Mouse (Mus musculus): ENCODE measurements around the gene Tacr2.

The Tacr2 gene

DNA sequence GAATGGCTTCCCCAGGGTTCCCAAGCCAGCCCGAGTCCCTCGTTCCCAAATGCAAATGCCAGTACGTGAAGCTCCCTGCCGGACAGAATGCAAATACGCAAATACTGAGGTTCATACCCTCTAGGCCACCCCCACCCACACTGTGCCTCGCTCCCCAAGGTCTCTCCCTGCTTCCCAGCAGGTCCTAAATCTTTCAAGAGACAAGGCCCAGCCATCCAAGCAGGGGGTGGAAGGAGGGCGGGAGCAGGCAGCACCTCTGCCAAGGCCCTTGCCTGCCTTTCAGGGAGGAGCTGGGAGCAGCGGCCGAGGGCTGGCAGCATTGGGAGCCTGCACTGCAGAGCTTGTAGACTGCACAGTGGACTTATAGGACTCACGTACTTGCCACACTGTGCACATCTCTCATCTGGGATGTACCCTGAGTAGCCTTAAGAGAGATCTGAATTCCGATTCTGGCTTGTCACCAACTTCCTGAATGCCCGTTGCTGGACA is at the start of gene Tacr2:
Tacr2 (plus strand) TSS at position 439 of the 489 bp plus-strand sequence.
- no peak for DNase-seq

DNA sequence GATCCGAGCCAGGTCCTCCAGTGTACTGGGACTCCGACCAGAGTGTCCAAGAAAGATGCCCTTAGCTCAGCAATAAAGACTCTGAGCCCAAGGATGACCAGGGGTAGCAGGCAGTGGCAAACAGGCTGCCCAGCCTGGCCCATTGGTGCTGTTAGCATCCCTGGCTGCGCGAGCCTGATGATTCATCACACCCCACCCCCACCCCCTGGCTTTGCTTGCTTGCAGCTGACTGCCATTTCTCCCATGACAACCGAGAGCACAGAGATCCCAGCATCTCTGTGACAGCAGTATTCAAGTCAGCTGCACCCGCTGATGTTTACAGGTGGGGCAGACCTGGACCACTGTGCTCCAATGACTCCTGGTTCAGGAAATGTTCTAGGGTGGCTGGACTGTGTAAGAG is 49.7 kb upstream of the Tacr2 start:
- DNase-seq: no peak

DNA sequence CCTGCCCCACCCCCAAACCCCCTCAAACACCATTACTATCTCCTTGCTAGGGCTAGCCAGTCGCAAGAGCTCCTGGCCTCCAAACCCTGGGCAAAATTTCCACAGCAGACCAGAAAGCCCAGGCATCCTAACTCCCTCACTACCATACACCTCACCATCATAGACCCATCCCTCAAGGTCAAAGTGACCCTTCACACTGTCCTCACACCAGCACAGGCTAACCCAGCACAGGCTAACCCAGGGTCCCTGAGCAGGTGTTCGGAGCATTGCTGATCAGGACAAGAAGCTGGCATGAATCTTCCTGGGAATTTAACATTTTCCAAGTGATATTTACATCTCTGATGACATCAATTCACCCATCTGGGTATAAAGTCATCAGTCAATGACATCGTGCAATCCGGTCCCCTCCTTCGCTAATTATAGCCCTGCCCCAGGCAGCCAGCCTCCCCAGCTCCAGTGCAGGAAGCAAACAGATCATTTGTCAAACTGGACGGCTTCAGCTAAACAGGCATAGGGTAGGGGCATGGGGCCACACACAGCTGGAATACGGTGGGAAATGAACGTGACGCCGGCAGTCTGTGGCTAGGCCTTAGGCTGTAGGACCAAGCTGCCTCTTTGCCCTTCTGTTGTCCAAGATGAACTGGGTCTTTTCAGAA is 43.9 kb upstream of the Tacr2 start:
- no peak for DNase-seq

DNA sequence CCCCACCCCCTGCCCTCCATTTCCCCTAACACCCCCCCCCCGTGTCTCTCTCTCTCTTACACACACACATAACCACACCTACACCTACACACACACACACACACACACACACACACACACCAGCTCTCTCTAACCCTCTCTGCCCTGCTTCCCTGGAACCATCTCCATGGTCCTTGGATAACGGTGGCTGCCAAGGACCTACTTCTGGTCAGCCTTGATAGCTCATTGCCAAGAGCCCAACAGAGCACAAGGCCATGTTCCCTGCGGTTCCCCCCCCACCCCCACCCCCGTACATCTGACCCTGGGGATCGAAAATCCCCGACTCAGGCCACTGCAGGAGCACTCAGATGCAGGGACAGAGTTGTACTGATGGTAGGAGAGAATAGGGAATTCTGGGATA is 40.9 kb upstream of the Tacr2 start:
- DNase-seq: no peak

DNA sequence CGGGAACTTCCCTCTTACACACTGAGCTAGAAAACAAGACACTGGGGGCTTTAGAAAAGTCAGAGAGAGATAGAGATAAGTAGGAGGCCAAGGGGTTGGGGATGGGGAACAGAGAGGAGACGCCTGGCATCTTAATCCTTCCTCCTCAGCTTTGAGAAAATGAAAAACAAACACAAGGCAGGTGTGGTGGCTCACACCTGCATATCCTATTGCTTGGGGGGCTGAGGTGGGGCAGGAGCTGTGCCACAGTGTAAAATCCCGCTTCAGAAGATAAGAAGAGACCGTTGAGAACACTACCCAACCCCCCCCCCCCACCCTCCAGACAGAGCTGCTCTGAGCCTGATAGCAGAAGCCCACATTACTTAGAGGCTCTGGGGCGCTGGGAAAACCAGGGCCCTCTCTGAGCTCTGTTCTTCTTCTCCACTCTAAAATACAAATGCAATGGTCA is 37.0 kb upstream of the Tacr2 start:
- no peak for DNase-seq

DNA sequence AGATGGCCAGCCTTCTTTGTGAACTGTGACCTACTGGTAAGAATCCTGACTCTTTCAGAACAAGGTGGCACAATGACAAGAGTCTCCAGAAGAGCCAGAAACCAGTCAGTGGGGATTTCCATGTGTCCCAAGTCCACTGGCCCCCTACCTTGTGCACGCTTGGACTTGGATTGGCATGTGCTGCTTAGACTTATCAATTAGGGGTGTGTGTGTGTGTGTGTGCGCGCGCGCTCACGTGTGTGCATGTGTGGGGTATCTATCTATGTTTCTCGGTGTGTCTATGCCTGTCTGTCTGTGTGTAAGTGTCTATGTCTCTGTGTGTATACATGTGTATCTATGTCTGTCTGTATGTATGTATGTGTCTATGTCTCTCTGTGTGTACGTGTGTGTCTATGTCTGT is 36.6 kb upstream of the Tacr2 start:
- no peak for DNase-seq

DNA sequence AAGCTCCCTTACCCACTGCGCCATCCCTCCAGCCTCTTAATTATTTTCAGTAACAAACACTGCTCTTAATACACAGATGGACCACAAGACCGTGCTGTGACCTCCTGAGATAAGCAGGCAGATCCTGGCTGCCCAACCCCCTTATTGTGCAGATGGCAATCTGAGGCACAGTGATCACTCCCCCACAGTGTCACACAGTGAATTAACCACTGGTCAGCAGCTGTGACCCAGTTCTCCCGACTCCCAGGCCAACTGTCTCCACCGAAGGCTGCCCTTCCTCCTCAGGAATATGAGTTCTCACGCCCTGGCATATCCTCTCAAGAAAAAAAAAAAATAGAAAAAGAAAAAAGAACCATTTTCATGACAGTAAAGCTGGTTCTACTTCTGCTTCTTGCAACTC is 35.6 kb upstream of the Tacr2 start:
- DNase-seq: peak; percentile 55

DNA sequence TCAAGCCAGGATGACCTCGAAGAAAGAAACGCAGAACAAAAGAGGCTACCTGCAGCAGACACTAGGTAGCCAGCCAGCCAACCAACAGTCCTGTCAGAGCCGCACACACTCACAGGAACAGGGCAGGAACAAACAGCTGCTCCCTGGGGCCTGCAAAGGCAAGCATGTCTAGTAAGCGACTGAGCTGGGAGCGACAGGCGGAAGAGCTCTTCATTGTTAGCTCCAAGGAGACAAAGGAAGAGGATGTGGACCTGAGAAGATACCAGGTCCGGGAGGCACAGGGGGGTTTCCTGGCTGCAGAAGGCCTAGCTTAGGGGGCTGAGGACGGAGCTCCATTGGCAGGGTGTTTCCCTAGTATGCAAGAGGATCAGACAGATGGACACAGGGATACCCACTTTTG is 35.0 kb upstream of the Tacr2 start:
- DNase-seq: no peak

DNA sequence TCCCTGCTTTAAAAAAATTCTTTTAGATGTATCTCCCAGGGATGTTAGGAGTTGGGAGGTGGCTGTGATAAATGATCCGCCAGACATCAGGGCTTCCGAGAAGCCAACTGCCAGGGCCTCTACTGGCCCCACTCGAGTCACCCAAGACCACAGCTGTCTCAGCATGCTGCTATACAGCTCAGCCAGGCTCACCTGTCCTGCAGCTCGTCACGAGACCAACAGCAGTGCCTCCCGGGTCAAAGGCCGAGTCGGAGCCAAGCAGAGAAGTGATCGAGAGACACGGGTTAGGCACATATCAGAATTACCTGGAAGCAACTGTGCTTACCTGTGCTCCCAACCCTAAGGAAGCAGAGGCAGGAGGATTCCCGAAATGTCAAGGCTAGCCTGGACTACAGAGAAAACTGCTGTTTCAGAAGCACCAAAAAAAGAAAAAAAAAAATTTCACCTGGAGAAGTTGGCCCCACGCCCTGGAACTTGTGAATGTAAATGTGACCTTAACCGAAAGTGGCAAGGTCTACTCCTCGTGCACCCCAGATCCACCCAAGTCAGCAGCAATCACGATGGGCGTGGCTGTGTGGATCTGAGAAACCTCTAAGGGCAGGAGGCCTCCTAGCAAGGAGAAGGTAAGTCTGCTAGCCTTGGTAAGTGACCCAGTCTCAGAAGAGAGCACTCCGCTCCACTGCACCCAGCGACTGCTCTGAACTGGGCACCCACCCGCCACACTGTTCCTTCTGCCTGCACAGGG is 34.0 kb upstream of the Tacr2 start:
- no peak for DNase-seq

DNA sequence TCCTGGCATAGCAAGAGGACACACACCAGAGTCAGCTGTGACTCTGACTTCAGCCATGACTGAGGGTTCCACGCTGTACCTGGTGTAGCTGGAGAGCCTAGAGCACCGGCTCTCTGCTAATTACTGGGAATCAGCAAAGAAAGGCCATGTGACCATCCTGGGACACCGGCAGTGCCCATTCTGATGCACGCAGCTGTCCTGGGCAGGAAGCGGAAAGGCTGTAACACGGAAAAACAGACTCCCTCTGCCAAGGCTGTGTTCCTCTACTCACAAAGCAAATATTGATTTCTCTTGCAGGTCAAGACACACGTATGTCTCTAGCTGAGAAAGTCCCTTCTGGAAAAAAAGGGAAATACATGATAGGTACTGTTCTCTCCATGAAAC is 33.5 kb upstream of the Tacr2 start:
- no peak for DNase-seq

DNA sequence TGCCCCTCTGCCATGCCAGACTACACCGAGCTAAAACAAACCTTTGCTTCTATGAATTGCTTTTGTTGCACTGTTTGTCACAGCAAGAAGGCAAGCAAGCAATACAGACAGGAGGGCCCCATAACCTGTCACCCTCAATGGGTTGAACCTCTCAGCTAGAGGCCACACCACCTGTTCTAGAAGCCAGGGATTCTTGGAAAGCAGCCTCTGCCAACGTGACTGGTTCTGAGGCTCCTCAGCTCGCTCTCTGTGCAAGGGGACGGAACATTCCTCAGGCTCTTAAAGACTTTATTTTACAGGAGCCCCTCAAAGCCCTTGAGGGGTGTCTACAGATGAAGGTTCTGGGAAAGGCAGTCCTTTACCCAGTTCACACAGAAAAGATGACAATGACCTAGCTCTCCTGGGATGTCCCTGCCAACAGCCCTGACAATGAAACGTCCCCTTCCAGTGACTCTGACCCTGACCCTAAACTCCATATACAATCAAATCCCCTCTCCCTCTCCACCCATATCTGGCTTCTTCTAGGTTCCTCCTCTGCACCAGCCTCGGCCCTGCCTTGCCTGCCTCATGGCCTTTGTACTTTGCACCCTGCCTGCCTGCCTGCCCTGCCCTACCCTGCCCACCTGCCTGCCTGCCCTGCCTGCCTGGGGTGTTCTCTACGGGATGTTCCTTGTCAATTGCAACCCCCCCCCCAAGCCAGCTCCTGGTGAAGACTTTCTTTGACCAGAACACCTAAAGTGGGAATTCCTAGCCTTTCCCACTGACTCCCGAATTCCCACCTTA is 31.3 kb upstream of the Tacr2 start:
- DNase-seq: no peak

DNA sequence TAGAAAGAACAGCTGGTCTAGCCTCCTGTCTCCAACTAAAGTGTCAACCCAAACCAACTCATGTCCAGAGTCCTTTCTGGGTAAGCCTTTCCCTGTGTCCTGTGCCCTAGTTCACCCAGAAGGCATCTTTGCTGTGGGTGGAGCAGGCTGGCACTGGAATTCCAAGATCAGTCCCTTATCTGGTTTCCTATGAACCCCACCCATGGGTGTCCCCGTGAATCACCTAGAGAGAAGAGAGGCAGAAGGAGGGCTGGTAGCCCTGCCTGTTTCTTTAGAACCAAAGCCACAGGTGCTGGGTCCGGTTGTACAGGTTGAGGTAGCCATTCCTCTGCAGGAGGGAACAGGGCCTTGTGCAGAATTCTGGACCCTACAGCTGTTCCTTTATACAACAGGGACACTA is 30.6 kb upstream of the Tacr2 start:
- no peak for DNase-seq

DNA sequence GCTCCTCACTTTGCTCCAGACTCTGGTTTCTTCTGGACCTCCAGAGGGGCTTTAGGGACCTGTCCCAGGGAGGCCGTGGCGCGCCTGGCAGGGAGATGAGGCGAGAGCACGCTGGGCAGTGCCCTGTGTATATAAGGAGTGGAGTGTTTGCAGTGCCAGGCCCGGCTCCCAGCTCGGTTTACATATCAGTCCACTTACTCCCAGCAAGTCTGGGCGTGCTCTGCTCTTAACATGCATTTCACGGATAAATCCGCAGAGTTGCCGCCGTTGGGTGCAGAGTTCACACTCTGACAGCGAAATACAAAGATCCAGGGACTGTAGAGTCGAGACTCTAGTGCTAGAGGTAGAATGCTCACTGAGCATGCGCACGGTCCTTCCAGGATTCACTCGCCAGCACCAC is 29.5 kb upstream of the Tacr2 start:
- DNase-seq: no peak

DNA sequence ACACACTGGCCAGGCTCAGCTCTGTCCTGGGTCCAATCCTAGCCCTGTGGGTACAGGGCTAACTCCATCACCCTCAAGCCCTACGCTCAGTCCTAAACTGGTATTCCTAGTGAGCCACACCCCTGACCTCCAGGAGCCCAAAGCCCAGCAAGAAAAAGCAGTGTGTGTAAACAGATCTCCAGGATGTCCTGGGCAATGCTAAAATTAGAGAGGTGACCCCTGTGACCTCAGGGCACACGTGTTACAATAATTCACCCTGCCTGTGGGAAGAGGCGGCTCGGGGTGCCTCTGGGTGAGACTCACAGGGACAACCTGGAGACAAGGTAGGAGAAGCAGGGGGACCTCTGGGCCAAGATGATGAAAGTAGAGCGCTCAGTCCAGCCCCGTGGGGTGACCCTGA is 28.0 kb upstream of the Tacr2 start:
- no peak for DNase-seq

DNA sequence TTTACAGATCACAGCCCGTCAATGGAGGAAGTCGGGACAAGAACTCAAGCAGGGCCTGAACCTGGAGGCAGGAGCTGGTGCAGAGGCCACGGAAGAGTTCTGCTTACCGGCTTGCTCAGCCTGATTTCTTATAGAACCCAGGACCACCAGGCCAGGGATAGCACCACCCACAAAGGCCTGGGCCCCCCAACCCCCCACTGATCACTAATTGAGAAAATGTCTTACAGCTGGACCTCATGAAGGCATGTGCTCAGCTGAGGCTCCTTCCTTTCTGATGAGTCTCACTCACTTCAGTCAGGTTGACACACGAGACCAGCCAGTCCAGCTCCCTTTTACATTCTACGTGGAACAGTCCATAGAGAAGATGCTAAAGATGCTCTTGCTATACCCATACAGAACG is 26.4 kb upstream of the Tacr2 start:
- DNase-seq: no peak

DNA sequence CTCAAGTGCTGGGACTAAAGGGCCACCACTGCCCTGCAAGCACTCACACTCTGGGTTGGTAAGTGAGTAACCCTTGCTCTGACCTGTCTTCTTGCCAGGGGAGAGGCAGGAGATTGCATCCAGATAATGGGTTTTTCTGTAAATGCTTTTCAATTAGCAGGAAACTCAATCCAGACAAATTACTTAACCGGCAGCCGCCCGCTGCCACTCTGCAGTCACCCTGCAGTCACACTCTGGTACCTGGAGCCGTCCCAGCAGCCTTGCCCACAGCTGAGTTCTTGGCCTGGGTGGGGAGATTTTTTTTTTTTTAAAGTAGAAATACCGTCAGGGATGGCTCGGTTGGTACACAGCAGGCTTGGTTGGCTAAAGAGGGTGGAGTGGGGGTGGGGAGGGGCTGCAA is 24.1 kb upstream of the Tacr2 start:
- DNase-seq: no peak

DNA sequence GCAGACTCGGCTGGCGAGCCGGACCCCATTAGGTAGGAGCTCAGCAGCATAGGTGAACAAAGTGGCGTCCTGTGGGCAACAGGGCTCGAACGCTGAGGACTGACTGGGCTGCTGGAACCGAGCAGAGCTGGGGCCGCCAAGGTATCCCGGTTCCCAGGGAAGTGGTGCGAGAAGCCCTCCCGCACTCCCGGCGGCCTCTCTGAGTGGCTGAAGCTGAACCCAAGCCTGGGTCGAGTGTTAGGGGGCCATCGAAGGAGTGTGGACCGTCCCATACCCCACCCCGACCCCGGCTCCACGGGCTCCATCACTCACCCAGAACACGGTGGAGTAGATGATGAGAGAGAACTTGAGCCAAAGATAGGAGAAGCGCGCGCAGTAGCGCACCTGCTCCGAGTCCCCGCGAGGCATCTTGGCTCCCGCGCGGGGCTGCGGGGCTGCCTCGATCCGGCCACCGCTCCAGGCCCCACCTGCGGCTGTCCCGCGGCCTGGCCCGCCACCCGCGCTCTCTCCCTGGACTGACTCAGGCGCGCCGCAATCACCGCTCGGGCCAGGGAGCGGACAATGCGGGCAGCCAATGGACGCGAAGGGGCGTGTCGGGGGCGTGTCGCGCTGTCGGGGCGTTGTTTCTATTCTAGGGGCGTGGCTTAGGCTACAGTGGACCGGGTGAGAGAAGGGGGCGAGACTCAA is 21.4 kb upstream of the Tacr2 start, which contains the start of gene Tspan15:
Tspan15 (minus strand) TSS at position 544 of the 687 bp plus-strand sequence.
- DNase-seq: peak; percentile 95

DNA sequence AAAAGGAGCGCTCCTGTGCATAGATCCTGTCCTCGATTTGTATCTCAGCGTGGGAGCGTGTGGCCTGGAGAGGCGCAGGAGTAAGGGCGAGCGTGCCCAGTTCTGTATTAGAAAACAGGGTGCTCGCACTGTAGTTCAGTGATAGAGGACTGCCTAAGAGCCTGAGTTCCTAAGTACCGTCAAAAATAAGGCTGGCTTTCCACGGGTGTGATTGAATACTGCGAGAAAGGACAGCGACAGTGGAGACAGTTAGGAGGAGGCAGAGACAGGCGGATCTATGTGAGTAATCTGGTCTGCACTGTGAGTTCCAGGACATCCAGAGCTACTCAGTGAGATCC is 20.9 kb upstream of the Tacr2 start:
- no peak for DNase-seq

DNA sequence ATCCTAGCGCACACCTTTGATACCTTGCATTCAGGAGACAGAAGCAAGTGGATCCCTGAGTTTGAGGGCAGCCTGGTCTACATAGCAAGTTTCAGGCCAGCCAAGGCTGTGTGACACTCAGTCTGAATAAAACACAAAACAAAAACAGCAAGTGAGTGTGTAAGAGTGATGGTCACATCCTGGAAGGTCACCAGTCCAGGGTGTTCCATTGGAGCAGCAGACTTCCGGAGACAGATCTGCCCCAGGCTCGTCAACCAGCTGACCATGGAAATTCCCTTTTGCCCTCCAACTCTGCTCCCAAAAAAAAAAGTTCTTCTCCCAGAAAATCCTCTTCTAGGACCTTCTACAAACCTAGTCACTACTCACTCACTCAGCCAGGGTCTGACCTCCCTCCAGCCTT is 20.4 kb upstream of the Tacr2 start:
- DNase-seq: no peak

DNA sequence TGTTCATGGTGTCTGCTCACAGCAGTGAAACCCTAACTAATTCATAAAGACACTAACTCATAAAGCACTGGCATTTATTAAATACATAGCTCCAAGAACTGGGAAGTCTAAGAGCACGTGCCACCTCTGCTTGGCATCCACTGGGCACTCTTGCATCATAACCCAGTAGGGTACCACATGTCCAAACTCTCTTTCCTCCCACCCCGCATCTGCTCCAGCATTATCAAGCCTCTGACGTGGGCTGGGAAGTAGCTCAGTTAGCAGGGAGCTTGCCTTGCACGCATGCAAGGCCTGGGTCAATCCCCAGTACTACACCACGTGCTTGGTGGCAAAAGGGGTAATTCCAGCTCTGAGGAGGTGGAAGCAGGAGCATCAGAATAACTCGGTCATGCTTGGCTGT is 16.1 kb upstream of the Tacr2 start:
- no peak for DNase-seq

DNA sequence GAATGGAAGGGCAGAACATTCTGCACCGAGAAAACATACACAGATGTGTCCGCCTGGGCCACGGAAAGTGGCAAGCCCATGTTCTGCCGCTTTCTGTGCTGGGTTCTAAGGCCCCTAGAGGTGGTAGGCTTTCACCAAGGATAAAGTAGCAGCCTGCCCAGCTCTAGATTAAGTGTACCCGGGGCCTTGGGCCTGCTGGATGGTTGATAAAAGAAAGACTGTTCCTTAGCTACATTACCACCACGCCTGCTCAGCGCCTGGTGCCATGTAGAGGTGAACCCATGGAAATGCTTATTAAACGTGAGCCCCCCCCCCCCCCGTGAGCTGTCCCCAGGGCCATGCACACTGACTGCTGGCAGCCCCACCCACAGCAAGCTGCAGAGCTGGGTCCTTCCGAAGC is 15.0 kb upstream of the Tacr2 start:
- DNase-seq: no peak

DNA sequence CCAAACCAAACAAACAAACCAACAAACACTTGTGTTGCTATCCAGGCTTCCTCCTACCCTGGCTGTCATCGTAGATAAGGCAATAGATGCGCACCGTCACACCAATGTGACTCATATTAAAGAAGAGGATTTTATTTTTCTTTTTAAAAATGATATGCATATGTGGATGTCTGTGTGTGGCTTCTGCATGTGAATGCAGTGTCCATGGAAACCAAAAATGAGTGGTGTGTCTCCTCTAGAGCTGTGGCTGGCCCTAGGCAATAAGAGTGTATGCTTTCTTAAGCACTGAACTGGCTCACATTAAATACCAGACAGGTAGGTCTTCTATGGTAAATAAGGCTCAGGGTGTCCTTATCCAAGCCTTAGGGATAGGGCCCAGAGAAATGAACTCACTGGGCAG is 13.6 kb upstream of the Tacr2 start:
- DNase-seq: no peak

DNA sequence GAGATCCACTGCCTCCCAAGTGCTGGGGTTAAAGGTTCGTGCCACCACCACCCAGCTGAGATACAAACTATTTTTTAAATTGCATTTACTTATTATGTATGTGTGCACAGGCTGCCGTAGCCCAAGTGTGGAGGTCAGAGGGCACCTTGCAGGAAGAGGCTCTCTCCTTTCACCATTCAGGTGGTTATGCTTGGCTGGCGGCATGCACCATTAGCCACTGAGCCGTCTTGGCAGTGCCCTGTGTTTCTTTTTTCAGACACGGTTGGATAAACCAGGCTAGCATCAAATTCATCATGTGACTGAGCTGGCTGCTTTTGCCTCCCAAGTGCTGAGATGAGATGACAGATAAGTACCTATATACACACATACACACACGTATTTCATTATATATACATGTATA is 13.0 kb upstream of the Tacr2 start:
- DNase-seq: no peak
